Mouse (Mus musculus) hindbrain, embryonic 14.5 days (tissue): ENCODE measurements at regions not wholly inside any gene's neighbourhood (a gene's known extent, or its start where the extent isn't known, plus 50 kb on each side); places are given as distances from the start of the nearest gene placed in this dataset.

Experiments used
- ATAC-seq: fragments of 200-750 bp; cut with Nextera tagmentation; 2 replicates; pipeline ENCODE4 v1.8.0; 2017; ENCODE audit warnings: moderate number of reproducible peaks, mild to moderate bottlenecking, moderate TSS enrichment, moderate library complexity; ENCODE audit not compliant: low FRiP score
- DNase-seq: peaks from one replicate; pipeline ENCODE4 v3.0.0-alpha.2; 2015; ENCODE audit warnings: low spot score
- H3K27ac ChIP-seq: fragments of 300-500 bp; sonication (generic); 2 replicates; pipeline ENCODE4 v1.5.1; 2014; ENCODE audit warnings: mild to moderate bottlenecking, moderate library complexity
- H3K27me3 ChIP-seq: fragments of 300-500 bp; sonication (generic); 2 replicates; pipeline ENCODE4 v1.6.1; 2014; ENCODE audit warnings: mild to moderate bottlenecking, low read length, mixed read lengths; ENCODE audit not compliant: control insufficient read depth, insufficient read depth
- H3K36me3 ChIP-seq: fragments of 300-500 bp; sonication (generic); replicated peaks from 2 replicates; pipeline ENCODE4 v1.6.1; 2014; ENCODE audit not compliant: control insufficient read depth, insufficient read depth
- H3K4me1 ChIP-seq: fragments of 300-500 bp; sonication (generic); replicated peaks from 2 replicates; pipeline ENCODE4 v1.6.1; 2014; ENCODE audit warnings: antibody characterized with exemption, low read length, mixed read lengths; ENCODE audit not compliant: control insufficient read depth, insufficient read depth
- H3K4me2 ChIP-seq: fragments of 300-500 bp; sonication (generic); replicated peaks from 2 replicates; pipeline ENCODE4 v1.6.1; 2014; ENCODE audit warnings: mild to moderate bottlenecking, moderate library complexity
- H3K4me3 ChIP-seq: fragments of 300-500 bp; sonication (generic); replicated peaks from 2 replicates; pipeline ENCODE4 v1.5.1; 2014; ENCODE audit warnings: mild to moderate bottlenecking, low read length
- H3K9ac ChIP-seq: fragments of 300-500 bp; sonication (generic); 2 replicates; pipeline ENCODE4 v1.6.1; 2014
- H3K9me3 ChIP-seq: fragments of 300-500 bp; sonication (generic); 2 replicates; pipeline ENCODE4 v1.6.1; 2016; ENCODE audit warnings: low read length; ENCODE audit not compliant: control insufficient read depth
- WGBS: fragments of 180-500 bp; shearing (Covaris S2); extraction: QIAGEN DNeasy Blood & Tissue Kit; methylation state at CpG from one replicate; pipeline ENCODE4 v1.1.7; 2014; 5-methylcytosine and 5-hydroxymethylcytosine counted together

DNA sequence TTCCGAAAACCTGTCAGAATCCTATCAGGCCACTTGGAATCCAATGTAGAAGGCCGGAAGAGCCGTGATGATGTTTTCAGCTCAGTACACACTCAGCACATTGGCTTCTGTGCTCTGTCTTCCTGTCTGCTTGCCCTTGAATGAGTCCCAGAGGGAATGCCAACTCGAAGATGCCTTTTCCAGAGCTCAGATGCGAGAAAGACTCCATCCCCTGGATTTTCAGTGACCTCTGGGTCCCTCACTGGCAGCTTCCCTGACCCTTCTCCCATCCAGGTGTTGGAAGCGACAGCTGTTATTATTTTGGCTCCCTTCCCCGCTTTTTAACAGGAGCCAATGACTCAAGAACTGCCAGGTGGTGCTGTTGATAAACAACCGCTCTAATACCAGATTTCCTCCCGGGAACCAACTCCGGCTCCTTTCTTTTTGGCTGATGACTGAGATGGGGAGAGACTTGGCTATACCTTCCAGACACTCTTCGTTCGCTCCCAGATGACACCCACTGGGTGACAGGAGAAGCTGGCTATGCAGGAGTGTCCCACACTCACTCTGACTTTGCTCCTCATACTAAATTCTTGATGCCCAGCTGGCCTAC is 163.8 kb downstream of the Kdr start:
- no peak overlapping the region for H3K4me3 ChIP-seq
- H3K9ac ChIP-seq, result no peak overlapping the region
- no peak overlapping the region for H3K4me2 ChIP-seq
- no peaks in the 10 kb centered on the region for H3K27me3 ChIP-seq
- no peaks in the 10 kb centered on the region for H3K36me3 ChIP-seq
- 81% methylated on average over 12 of the region's 12 CpGs for WGBS
- H3K4me1 ChIP-seq, result no peaks in the 10 kb centered on the region
- H3K27ac ChIP-seq, result no peak overlapping the region
- ATAC-seq (no peak), DNase-seq (no peak)
- H3K9me3 ChIP-seq, result no peaks in the 10 kb centered on the region

DNA sequence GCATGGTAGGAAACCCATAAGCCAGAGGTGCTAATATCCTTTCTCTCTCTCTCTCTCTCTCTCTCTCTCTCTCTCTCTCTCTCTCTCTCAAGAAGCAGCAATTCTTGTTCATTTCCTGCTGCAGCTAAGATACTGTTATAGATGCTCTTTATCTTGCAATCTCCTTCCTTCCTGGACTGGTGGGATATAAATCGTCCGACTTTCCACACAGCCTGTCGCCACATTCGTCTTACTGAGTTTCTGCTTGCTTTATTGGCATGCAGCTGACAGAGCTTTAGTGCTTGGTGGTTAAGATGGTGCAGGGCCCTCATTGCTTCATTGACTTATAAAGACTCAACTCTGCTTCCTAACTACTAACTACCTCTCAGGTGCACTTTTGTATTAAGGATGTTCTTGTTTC is 165.6 kb downstream of the Kdr start:
- Histone ChIP-seq H3K4me2 (no peak overlapping the region), H3K36me3 (no peaks in the 10 kb centered on the region), H3K9ac (no peak overlapping the region), H3K4me1 (no peaks in the 10 kb centered on the region), H3K4me3 (no peak overlapping the region), H3K27me3 (no peaks in the 10 kb centered on the region), H3K27ac (no peak overlapping the region), H3K9me3 (no peaks in the 10 kb centered on the region)
- ATAC-seq (no peak), DNase-seq (no peak)
- 77% methylated on average over 4 of the region's 4 CpGs for WGBS

DNA sequence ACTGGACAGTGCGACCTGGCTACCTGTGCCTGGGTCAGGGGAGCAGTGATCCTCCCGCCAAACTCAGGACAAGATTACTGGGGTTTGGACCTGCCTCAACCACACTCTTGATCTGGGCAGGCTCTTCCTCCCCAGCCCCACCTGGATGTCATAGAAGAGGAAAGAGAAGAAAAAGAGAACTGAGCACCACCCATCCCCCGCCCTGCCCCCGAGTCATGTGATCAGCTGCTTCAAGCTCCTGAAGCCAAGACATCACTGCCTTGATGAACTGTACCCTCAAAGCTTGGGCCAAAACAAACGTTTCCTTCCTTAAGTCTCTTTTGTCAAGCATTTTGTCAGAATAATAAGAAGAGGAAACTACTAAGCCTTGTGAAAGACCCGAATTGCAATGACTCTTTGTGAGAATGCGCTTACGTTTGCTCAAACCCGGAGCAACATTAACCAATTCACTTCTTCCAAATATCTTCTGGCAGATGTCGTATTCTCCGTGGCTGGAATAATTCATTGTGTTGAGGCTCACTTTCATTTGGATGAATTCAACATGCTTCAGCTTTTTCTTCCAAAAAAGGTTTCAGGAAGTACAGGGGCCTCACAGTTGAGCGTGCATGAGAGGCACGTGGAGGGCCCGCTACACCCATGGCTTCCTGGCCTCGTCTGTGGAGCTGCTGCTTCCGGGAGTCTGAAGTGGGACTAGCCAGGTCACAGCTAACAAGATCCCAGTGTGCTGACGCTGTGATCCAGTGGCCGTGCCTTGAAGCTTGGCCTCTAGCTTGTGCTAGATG is 169.5 kb downstream of the Kdr start:
- no peaks in the 10 kb centered on the region for H3K36me3 ChIP-seq
- no peaks in the 10 kb centered on the region for H3K4me1 ChIP-seq
- ATAC-seq, result no peak
- no peaks in the 10 kb centered on the region for H3K27me3 ChIP-seq
- no peak overlapping the region for H3K4me2 ChIP-seq
- H3K9me3 ChIP-seq, result no peaks in the 10 kb centered on the region
- no peak overlapping the region for H3K27ac ChIP-seq
- WGBS, result 87% methylated on average over 18 of the region's 18 CpGs
- DNase-seq, result no peak
- H3K4me3 ChIP-seq, result no peak overlapping the region
- H3K9ac ChIP-seq, result no peak overlapping the region

DNA sequence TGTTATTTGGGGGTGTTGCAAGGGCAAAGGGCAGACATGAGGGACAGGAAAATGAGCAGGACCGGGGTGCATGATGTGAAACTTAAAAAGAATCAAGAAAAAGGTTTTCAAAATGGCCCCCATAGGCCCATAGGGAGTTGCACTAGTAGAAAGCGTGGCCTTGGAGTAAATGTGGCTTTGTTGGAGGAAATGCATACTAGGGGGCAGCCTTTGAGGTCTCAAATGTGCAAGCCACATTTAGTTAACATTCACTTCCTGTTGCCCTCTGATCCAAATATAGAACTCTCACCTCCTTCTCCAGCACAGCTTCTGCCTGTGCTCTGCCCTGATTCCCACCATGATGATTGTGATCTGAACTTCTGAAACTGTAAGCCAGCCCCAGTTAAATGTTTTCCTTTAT is 173.2 kb downstream of the Kdr start:
- Histone ChIP-seq H3K27me3 (no peaks in the 10 kb centered on the region), H3K4me3 (no peak overlapping the region), H3K9ac (no peak overlapping the region), H3K4me2 (no peak overlapping the region), H3K4me1 (no peaks in the 10 kb centered on the region), H3K27ac (no peak overlapping the region), H3K9me3 (no peaks in the 10 kb centered on the region), H3K36me3 (no peaks in the 10 kb centered on the region)
- no peak for DNase-seq
- WGBS, result 80% methylated on average over 2 of the region's 2 CpGs
- ATAC-seq, result no peak

DNA sequence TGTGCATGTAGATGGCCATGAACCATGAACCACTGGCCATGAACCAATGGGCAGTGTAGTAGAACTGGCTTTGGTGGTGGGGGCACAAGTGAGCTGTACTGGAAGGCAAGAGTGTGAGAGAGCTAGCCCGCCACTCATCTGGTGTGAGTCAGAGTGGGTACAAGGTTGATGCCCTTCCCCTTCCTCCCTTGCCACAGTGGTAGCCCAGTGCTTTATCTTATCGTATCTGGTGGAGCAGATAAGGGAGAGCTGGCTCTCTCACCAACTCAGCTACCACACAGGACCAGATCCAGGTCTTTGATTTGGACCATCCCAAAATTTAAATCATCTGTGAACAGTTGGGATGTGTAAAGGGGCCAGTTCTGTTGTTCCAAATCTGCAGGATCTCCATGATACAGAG is 173.9 kb downstream of the Kdr start:
- no peak overlapping the region for H3K4me3 ChIP-seq
- no peaks in the 10 kb centered on the region for H3K27me3 ChIP-seq
- H3K9me3 ChIP-seq, result no peaks in the 10 kb centered on the region
- H3K4me1 ChIP-seq, result 0 out of 2 replicates have a peak, but pooled peaks cover 4% of the 10 kb centered on the region
- ATAC-seq, result no peak
- no peak overlapping the region for H3K9ac ChIP-seq
- H3K4me2 ChIP-seq, result no peak overlapping the region
- WGBS, result 90% methylated on average over 2 of the region's 2 CpGs
- no peak for DNase-seq
- H3K27ac ChIP-seq, result no peak overlapping the region
- no peaks in the 10 kb centered on the region for H3K36me3 ChIP-seq

DNA sequence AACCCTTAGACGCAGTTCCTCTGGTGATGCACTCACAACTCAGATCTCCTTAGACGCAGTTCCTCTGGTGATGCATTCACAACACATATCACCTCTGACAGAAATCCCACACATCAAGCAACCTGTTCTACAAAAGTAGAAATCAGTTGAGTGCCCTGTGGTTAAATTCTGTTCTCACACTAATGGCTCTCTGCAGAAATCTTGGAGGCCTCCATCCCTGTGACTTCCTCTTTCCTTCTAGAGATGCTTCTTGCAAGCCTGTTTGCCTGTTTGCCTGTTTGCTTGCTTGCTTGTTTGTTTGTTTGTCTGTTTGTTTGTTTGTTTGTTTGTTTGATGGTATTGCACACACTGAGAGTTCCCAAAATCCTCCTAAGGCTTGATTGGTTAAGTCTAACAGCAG is 175.2 kb downstream of the Kdr start:
- DNase-seq, result no peak
- H3K4me1 ChIP-seq, result 0 out of 2 replicates have a peak, but pooled peaks cover 4% of the 10 kb centered on the region
- H3K36me3 ChIP-seq, result no peaks in the 10 kb centered on the region
- H3K4me2 ChIP-seq, result no peak overlapping the region
- H3K9ac ChIP-seq, result no peak overlapping the region
- no peaks in the 10 kb centered on the region for H3K9me3 ChIP-seq
- H3K27me3 ChIP-seq, result no peaks in the 10 kb centered on the region
- H3K4me3 ChIP-seq, result no peak overlapping the region
- no peak overlapping the region for H3K27ac ChIP-seq
- WGBS, result 97% methylated on average over 2 of the region's 2 CpGs
- no peak for ATAC-seq

DNA sequence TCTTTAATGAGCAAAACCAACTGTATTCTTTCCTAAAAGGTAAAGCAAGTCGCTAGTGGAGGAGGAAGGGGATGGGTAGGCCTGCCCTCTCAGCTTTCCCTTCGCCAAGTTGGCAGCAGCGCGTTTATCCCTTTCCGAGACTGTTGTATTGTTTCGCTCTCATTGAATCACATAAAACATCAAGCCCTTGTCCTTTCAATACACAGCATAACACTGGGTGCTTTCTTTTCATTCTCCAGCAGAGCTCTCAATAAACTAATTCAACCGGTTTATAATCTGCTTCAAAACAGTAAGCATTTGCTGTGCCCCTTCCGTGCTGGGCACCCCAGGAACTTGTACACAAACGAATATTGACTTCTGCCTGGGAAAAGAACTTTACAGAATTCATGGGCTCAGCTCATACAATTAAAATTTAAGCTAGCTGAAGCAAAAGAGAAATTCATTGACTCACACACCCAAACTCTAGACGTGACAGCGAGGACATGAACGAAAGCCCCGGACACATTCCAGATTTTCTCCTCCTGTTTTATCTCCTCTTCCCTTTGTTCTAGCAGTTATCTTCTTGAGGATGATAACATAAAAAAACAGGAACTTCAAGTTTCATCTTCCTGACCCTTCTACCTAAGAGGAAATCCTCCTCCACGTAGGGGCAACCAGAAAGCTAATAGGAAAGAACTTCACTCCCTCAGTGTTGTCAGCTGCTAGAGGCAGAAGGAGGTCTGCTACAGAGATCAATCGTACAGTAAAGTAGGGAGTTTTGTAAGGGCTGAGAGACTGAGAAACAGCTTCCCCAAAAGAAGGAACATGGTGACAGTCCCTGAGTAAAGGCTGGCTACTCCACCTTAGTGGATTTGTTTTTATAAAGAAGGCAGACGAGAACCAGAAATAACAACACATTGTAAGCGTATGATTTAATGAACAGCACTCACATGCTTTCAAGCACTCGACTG is 177.9 kb downstream of the Kdr start:
- ATAC-seq (no peak), DNase-seq (no peak)
- H3K36me3 ChIP-seq, result no peaks in the 10 kb centered on the region
- no peak overlapping the region for H3K9ac ChIP-seq
- 0 out of 2 replicates have a peak, but pooled peaks cover 4% of the 10 kb centered on the region for H3K4me1 ChIP-seq
- WGBS, result 47% methylated on average over 18 of the region's 18 CpGs
- no peak overlapping the region for H3K4me2 ChIP-seq
- no peaks in the 10 kb centered on the region for H3K9me3 ChIP-seq
- no peak overlapping the region for H3K4me3 ChIP-seq
- H3K27me3 ChIP-seq, result no peaks in the 10 kb centered on the region
- H3K27ac ChIP-seq, result no peak overlapping the region

DNA sequence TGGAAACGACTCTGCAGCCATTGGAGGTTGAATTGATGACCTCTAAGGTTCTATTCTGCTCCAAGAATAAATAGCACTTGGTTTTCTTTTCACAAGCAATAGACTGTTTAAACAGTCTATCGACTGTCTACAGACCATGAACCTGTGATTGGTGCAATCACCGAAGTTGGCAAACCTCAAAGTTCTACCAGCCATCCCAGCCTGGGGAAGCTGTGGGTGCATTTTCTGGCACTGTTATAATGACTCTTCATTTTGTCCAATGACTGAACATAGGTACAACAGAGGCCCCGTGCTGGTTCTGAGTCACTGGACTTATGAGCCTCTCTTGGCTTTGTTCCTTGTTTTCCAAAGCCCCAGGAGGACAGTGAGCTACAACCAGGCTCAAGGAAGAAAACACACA is 178.6 kb downstream of the Kdr start:
- 66% methylated on average over 4 of the region's 4 CpGs for WGBS
- Histone ChIP-seq H3K36me3 (no peaks in the 10 kb centered on the region), H3K4me1 (0 out of 2 replicates have a peak, but pooled peaks cover 4% of the 10 kb centered on the region), H3K4me3 (no peak overlapping the region), H3K9me3 (no peaks in the 10 kb centered on the region), H3K27me3 (no peaks in the 10 kb centered on the region), H3K9ac (no peak overlapping the region), H3K27ac (no peak overlapping the region), H3K4me2 (no peak overlapping the region)
- DNase-seq, result no peak
- ATAC-seq, result no peak

DNA sequence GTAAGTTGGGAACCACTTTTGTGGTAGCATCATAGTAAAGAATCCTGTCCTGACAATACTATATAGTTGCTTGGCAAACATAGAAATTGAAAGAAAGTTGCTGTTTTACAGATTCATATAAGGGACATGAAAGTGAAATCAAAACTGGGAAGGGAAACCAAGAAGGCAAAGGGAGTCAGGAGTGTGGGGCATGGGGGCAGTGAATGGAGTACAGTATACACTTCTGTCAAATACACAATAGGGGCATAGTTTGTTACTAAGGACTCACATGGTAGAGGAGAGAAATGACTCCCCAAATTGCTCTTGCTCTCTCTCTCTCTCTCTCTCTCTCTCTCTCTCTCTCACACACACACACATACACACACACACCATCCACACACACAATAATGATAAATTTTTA is 185.1 kb downstream of the Kdr start:
- Histone ChIP-seq H3K4me2 (no peak overlapping the region), H3K36me3 (no peaks in the 10 kb centered on the region), H3K4me3 (no peak overlapping the region), H3K27ac (no peak overlapping the region), H3K9ac (no peak overlapping the region), H3K27me3 (no peaks in the 10 kb centered on the region), H3K9me3 (no peaks in the 10 kb centered on the region), H3K4me1 (peaks cover 4% of the 10 kb centered on the region; the same call in 1 of the 2 replicates)
- no peak for ATAC-seq
- no peak for DNase-seq
